Mouse (Mus musculus): ENCODE measurements at regions not wholly inside any gene's neighbourhood (a gene's known extent, or its start where the extent isn't known, plus 50 kb on each side); places are given as distances from the start of the nearest gene placed in this dataset.

GRCm38 (mm10) chr4:131569156-131569555 lies 268.9 kb downstream of the Ptpru start:
- DNase-seq (ENCODE audit: low spot score in 2 of 2), result no peak

DNA sequence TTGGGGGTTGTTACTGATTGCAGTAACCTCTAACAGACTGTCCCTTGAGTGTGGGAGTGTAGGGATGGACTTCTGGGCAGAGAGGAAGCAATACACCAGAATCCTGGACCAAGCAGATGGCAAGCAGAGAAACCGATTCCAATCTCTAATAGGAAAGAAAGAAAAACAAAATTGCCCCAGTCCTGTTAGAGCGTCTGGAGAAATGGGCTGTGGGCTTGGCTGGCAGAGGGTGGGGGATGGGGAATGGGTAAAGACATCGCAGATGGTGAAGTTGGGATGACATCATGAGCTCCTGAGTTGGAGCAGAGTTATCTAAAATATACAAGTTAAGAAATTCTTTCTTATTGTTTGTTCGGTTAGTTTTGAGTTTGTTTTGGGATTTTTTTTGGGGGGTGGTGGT lies 260.5 kb downstream of the Ptpru start:
- DNase-seq (ENCODE audit: low spot score in 2 of 2), result no peak

DNA sequence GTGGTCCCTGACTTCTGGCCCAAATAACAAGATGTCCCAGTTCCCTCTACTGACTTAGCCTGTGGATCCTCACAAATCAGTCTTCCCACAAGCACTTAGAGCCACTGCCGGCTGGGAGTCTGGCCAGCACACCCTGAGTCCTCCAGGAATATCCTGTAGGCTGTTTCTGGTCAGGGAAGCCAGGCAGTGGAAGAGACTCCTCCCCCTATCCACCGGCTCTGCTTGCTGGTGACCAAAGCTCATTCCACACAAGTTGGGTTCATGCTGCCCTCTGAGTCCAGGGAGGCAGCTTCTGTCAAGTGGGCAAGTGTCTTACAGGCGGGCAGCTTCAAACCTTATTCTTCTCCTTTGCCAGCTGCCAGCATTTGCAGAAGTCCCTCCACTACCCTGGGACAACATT lies 252.1 kb downstream of the Ptpru start:
- no peak for DNase-seq (ENCODE audit: low spot score in 2 of 2)

DNA sequence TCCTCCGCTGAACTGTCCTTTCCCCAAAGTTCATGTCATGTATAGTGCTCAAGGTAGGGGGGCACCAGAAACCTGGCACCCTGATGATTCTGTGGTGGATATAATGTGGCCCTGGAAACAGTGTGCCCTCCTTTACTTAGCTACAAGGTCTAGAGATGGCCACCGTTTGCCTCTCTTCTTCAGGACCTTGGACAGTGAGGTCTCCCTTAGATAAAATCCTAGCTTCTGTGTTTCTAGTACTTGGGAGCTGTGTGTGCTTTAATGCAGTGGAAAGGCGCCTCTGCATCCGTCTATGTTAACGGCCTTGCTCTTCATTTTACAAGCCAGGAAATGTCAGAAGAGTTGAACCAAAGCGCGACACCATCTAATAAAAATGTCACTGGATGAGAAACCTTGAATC lies 250.6 kb downstream of the Ptpru start:
- DNase-seq (ENCODE audit: low spot score in 2 of 2), result no peak

DNA sequence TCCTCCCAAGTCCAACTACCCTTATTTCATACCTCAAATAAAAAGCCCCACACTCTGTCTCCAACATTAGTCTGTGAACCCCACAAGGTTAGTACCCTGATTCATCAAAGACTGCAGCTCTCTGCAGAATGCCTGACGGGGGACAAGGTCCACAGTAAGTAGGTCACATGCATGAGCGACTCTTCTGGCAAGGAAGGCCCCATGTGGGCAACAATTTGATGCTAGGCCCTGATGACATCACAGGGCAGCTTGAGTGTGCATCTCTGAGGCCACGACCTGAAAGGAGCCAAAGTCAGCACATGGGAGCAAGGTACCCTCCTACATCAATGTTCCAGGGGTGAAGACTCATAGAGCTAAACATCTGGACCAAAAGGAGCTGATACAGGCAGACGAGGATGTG lies 248.0 kb downstream of the Ptpru start:
- no peak for DNase-seq (ENCODE audit: low spot score in 2 of 2)

GRCm38 (mm10) chr4:131591456-131591855 lies 246.6 kb downstream of the Ptpru start:
- no peak for DNase-seq (ENCODE audit: low spot score in 2 of 2)

DNA sequence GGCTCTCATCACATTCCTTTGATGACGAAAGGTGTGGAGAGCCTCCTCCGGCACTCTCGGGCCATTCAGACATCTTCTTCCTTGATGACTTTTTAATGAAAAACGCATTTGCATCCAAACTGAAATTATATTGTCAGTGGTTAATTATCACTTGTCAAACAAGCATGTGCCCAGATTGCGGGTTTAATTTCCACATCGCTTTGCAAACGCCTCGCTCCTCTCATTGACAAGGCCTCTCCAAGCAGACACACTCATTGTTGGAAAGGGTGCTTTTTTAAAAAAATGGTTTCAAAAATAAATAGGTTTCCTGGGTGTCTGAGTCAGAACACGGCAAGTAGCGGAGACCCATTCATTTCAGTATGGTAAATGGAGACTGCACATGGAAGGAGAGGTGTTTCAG lies 240.1 kb downstream of the Ptpru start:
- DNase-seq (ENCODE audit: low spot score in 2 of 2), result peak; percentile 14

GRCm38 (mm10) chr4:131614434-131614833 lies 223.7 kb downstream of the Ptpru start:
- DNase-seq (ENCODE audit: low spot score in 2 of 2), result no peak

DNA sequence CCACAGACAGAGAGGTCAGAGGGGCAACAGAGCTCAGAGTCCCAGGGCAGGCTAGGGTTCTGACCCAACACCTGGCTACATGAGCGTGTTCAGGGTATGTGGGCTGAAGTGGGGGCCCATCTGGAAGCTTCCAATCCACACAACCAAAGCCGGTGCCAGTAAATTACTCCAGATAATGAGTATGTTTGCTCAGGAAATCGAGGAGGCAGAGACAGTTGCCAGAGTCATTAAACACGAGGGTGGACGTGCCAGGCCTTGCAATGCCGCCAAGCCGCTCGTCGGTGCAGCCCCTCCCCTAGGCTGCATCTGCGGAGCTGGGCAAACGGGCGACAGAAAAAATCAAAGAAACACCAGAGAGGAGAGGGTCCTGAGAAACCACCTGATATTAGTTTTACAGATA lies 222.5 kb downstream of the Ptpru start:
- DNase-seq (ENCODE audit: low spot score in 2 of 2), result peak; percentile 9 to 31

DNA sequence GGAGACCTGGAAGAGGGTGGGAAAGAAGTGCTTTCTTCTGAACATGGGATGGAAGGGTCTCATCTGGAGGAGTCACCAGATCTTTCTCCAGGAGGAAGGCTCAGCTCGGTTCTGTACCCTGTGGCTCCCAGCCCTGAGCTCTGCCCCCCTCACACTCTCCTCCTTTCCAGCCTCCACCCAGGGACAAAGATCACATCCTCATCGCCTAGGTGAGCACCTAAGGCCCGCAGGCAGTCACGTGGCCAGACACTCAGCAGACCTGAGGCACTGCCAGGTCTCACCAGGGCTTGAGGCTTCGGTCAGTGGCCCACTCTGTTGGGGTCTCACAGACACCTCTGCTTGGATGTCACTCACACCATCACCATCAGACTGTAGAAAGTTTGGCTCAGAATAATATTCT lies 200.0 kb downstream of the Ptpru start:
- DNase-seq (ENCODE audit: low spot score in 2 of 2), result no peak

GRCm38 (mm10) chr4:131656034-131656433 lies 182.1 kb downstream of the Ptpru start:
- DNase-seq (ENCODE audit: low spot score in 2 of 2), result no peak

DNA sequence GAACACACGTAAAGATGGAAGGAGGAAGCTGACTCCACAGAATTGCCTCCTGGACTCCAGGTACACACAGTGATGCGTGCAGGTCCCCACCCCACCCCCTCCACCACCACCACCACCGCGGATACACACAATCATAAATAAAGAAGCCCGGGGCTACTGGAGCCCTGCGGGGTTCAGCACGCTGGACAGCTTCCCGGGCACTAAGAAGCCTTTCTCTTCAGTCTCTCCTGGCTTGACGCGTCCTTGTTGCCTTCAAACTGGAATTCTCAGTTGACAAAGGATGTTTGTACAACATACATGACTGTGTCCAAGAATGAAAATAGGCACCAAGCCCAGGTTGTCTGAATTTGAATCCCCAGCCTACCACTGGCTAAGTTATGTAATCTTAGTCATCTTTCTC lies 180.2 kb downstream of the Ptpru start:
- no peak for DNase-seq (ENCODE audit: low spot score in 2 of 2)

GRCm38 (mm10) chr4:131660931-131661330 lies 177.2 kb downstream of the Ptpru start:
- no peak for DNase-seq (ENCODE audit: low spot score in 2 of 2)

GRCm38 (mm10) chr4:131671784-131672515 lies 166.1 kb downstream of the Ptpru start:
- DNase-seq (ENCODE audit: low spot score in 2 of 2), result no peak

- no peak for DNase-seq (ENCODE audit: low spot score in 2 of 2)
Observed at GRCm38 (mm10) chr4:131677966-131678365, 160.1 kb downstream of the Ptpru start.

- DNase-seq (ENCODE audit: low spot score in 2 of 2), result no peak
Observed at GRCm38 (mm10) chr4:131683176-131683575, 154.9 kb downstream of the Ptpru start.

- no peak for DNase-seq (ENCODE audit: low spot score in 2 of 2)
Observed at GRCm38 (mm10) chr4:131685544-131685943, 152.5 kb downstream of the Ptpru start.

GRCm38 (mm10) chr4:131694232-131694631 lies 143.9 kb downstream of the Ptpru start:
- no peak for DNase-seq (ENCODE audit: low spot score in 2 of 2)

- DNase-seq (ENCODE audit: low spot score in 2 of 2), result peak; percentile 28 to 56
Observed at GRCm38 (mm10) chr4:131695941-131696912, 141.9 kb downstream of the Ptpru start.

All from left cerebral cortex, adult 9 months (tissue).